Mouse (Mus musculus) cerebellum, postnatal 14 days (tissue): ENCODE measurements at regions not wholly inside any gene's neighbourhood (a gene's known extent, or its start where the extent isn't known, plus 50 kb on each side); places are given as distances from the start of the nearest gene placed in this dataset.

Experiments used
- DNase-seq, 2 experiments: peaks; one replicate each; pipeline ENCODE4 v3.0.0; 2021; ENCODE audit warnings: mixed read lengths in 2 of 2

DNA sequence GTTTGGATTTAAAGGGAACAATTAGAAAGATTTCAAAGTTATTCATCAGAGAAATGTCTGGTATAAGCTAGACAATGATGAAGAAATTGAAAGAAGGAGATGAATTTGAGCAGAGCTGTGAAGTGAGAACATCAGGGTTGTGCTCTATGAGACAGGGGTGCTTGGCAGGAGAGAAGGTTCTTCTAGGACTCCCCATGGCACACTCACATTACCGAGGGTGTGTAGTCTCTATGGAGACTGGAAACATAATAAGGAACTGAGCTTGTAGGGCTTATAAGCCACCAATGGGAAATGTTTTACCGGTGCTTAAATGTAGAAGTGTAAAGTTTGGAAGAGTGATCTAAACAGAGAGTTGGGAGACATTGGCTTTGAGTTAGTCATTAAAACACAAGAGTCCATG is 889.9 kb downstream of the Stim2 start:
- DNase-seq, result no peak

- peak in 1 of 2 experiments; percentile 3 for DNase-seq
Observed at GRCm38 (mm10) chr5:54894496-54895250, 896.4 kb downstream of the Stim2 start.
